Mouse (Mus musculus): ENCODE data around the gene Npy1r.

DNA sequence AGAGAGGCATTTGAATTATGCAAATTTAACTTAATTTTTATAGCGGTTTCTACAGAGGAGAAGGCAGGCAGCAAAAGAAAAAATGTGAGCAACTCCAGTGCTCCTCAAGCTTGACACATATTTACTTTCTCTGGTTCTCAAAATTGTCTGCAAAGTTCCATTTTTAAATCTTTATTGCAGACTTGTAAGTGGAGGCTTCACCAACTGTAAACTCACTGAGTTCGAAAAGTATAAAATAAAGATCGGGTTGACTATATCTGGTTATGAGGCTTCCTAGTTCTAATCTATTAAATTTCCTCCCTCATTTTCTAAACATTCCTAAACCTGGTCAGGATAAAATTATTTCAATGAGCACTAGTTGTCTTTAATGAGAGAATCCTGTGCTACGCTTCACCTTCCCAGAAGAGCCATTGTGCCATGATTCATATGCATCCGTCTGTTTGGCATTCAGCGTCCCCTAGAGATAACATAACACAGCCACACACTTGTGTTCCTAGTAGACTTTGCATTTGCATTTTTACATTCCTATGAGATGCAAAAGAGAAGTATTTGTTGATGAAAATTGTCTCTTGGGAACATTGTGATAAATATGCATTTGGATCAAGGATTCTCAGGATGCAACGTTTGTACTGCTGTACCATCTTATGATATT is 17.5 kb downstream of the Npy1r start:
- TF ChIP-seq CTCF (IDR thresholded peaks at IDR 0.05; ENCODE audit: low read depth), result no peak
- no peak for TF ChIP-seq EP300 (optimal IDR thresholded peaks at IDR 0.05)
